Mouse (Mus musculus) forebrain, embryonic 12.5 days (tissue): ENCODE data around the gene Ninj2. TPM values are rescaled to one million over a fixed set of nuclear protein-coding genes. Genes with fewer than 3 reads are reported as not detected.

Experiments used
- ATAC-seq: fragments of 200-750 bp; cut with Nextera tagmentation; 2 replicates; pipeline ENCODE4 v1.8.0; 2017; ENCODE audit warnings: moderate TSS enrichment; ENCODE audit not compliant: low FRiP score
- H3K27ac ChIP-seq: fragments of 300-500 bp; sonication (generic); 2 replicates; pipeline ENCODE4 v1.5.1; 2016; ENCODE audit warnings: mild to moderate bottlenecking
- H3K27me3 ChIP-seq: fragments of 300-500 bp; sonication (generic); 2 replicates; pipeline ENCODE4 v1.6.1; 2016; ENCODE audit warnings: mild to moderate bottlenecking
- H3K36me3 ChIP-seq: fragments of 300-500 bp; sonication (generic); replicated peaks from 2 replicates; pipeline ENCODE4 v1.6.1; 2016; ENCODE audit warnings: mild to moderate bottlenecking
- H3K4me1 ChIP-seq: fragments of 300-500 bp; sonication (generic); 2 replicates; pipeline ENCODE4 v1.6.1; 2016
- H3K4me2 ChIP-seq: fragments of 300-500 bp; sonication (generic); 2 replicates; pipeline ENCODE4 v1.6.1; 2016; ENCODE audit warnings: mild to moderate bottlenecking, moderate library complexity
- H3K4me3 ChIP-seq: fragments of 300-500 bp; sonication (generic); replicated peaks from 2 replicates; pipeline ENCODE4 v1.5.1; 2016; ENCODE audit warnings: mild to moderate bottlenecking
- H3K9ac ChIP-seq: fragments of 300-500 bp; sonication (generic); 2 replicates; pipeline ENCODE4 v1.6.1; 2016; ENCODE audit warnings: mild to moderate bottlenecking
- H3K9me3 ChIP-seq: fragments of 300-500 bp; sonication (generic); 2 replicates; pipeline ENCODE4 v1.6.1; 2016
- WGBS: fragments of 180-500 bp; shearing (Covaris S2); methylation state at CpG from one replicate; pipeline ENCODE4 v1.1.7; 2016; 5-methylcytosine and 5-hydroxymethylcytosine counted together
- polyA plus RNA-seq: library from polyadenylated mRNA; unstranded; fragments of >200 nt; fragmentation: Nextera tagmentation; extraction: Ambion mirVana; gene quantifications from 2 replicates; pipeline ENCODE4 v1.2.1, GENCODE M21; 2016

Ninj2 gene
- polyA plus RNA-seq, 1 experiment from 2014 or later = not detected

- WGBS = 15% methylated on average over 24 of the region's 24 CpGs
- Histone ChIP-seq H3K9me3 (no peaks in the 10 kb centered on the region), H3K27ac (no peak overlapping the region), H3K9ac (no peak overlapping the region), H3K27me3 (peaks cover 12% of the 10 kb centered on the region; the same call in 1 of the 2 replicates), H3K4me2 (peak overlapping the region; percentile 41), H3K4me1 (peaks cover 34% of the 10 kb centered on the region), H3K4me3 (no peak overlapping the region), H3K36me3 (no peaks in the 10 kb centered on the region)
- ATAC-seq = 0 out of 2 replicates have a peak, but pooled peaks have one; percentile 43
Observed at GRCm38 (mm10) chr6:120188376-120189235, 95.5 kb downstream of the Ninj2 start.

DNA sequence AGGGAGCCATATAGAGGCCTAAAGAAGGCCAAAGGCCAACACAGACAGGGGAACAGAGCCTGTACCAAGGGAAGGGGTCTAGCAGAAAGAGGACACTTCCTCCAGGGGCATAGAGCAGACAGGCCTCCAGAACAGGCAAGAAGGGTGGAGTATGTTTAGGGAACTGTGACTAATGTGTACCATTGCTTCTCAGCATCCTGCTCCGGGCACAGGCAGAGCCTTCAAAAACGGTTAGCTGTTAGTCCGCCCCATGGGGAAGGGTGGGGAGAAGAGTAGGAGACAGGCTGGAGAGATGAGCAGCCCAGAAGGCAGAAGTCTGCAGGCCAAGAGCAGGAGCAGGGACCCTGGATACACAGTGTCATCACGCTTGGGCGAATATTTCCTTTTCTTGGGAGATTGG lies 96.1 kb downstream of the Ninj2 start:
- Histone ChIP-seq H3K27ac (no peak overlapping the region), H3K4me1 (peaks cover 34% of the 10 kb centered on the region), H3K4me3 (no peak overlapping the region), H3K4me2 (no peak overlapping the region), H3K9ac (no peak overlapping the region), H3K27me3 (peaks cover 16% of the 10 kb centered on the region; the same call in 1 of the 2 replicates), H3K36me3 (no peaks in the 10 kb centered on the region), H3K9me3 (no peaks in the 10 kb centered on the region)
- ATAC-seq = no peak
- 88% methylated on average over 5 of the region's 5 CpGs for WGBS

DNA sequence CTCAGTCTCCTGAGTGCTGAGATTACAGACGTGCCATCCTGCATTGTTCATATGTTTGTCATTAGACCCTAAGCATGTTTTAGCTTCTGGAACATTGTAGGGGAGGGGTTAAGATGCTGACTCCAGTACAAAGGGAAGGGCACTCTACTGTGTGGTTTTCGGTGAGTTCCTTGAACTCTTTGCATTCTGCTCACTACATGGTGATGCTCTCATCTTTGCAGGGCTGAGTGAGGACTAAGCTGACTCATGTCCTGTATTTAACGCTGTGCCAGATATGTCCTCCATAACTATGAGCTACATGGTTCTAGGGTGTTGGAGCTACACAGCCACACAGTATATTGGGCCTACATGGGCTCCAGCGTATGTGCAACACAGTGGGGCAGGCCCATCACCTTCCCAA lies 97.2 kb downstream of the Ninj2 start:
- H3K27me3 ChIP-seq = peaks cover 18% of the 10 kb centered on the region; the same call in 1 of the 2 replicates

GRCm38 (mm10) chr6:120190912-120191311 lies 97.8 kb downstream of the Ninj2 start:
- 80% methylated on average over 4 of the region's 4 CpGs for WGBS
- Histone ChIP-seq H3K27ac (no peak overlapping the region), H3K4me1 (peaks cover 34% of the 10 kb centered on the region)

More for the DNA sequence above, 97.2 kb downstream of the Ninj2 start:
- H3K36me3 ChIP-seq = no peaks in the 10 kb centered on the region
- no peaks in the 10 kb centered on the region for H3K9me3 ChIP-seq
- ATAC-seq = no peak
- no peak overlapping the region for H3K4me2 ChIP-seq
- H3K9ac ChIP-seq = no peak overlapping the region
- peaks cover 34% of the 10 kb centered on the region for H3K4me1 ChIP-seq
- no peak overlapping the region for H3K27ac ChIP-seq
- WGBS = 91% methylated on average over 4 of the region's 4 CpGs
- H3K4me3 ChIP-seq = no peak overlapping the region

DNA sequence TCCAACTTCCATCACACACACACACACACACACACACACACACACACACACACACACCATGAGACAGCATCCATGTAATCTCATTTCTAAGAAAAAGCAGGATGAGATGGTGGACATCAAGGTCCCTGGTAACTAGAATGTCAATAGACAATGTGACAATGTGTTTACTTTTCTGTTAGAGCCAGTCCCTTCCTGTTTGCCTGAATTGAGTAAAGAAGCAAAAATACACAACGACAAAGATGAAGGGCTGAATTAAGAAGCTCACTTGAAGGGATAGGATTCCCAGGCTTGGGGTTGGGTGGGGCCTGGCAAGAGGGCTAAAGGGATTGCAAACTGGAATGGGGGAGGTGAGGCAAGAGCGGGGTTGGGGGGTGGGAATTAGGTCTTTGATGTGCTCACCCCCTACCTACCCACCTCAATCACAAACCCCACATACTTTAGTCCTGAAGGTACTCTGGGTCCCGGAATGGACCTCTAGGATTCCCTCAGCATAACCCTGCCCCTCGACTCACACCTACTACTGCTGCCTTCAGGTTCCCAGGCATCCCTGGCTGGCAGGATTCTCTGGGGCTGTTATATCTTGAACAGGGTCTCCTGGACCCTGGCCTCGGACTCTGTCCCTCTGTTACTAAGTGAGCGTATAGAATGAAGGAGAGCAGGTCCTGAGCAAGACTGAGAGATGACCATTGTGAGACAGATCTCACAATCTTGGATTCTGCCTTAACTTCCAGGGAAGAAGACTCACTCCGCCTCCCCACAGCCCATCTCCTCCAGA lies 98.4 kb downstream of the Ninj2 start:
- 52% methylated on average over 7 of the region's 7 CpGs for WGBS
- H3K4me2 ChIP-seq = peak overlapping the region; percentile 4; the same call in 1 of the 2 replicates
- H3K27me3 ChIP-seq = peaks cover 18% of the 10 kb centered on the region; the same call in 1 of the 2 replicates

More at GRCm38 (mm10) chr6:120190912-120191311, 97.8 kb downstream of the Ninj2 start:
- no peak overlapping the region for H3K9ac ChIP-seq
- no peak overlapping the region for H3K4me3 ChIP-seq
- H3K4me2 ChIP-seq = no peak overlapping the region
- H3K27me3 ChIP-seq = peaks cover 22% of the 10 kb centered on the region; the same call in 1 of the 2 replicates
- H3K9me3 ChIP-seq = no peaks in the 10 kb centered on the region
- no peak for ATAC-seq
- no peaks in the 10 kb centered on the region for H3K36me3 ChIP-seq

DNA sequence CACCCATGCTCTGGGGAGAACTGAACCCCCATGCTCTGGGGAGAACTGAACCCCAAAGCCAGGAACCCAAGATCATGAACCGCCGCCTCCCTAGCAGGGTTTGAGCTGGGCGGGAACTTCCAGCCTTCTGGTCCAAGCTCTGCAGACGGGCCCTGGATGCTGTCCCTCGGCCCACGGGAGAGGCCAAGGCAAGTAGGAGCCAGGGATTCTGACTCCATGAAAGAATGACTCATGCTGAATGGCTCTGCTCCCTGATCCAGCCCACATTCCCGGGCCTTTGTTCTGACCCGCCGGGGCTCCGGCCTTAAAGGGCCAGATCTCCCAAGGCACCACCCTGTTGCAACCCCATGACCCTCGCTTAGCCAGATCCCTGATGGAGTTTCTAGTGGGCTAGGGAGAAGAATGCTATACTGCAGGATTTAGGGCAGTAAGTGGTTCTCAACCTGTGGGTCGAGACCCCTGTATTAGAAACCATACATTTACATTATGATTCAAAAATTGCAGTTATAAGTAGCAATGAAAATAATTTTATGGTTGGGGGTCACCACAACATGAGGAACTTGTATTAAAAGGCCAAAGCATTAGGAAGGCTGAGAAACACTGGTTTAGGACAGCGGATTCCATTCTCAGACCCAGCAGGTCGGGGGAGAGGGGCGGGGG lies 99.2 kb downstream of the Ninj2 start:
- Histone ChIP-seq H3K4me2 (peak overlapping the region; percentile 4; the same call in 1 of the 2 replicates), H3K4me1 (peaks cover 34% of the 10 kb centered on the region), H3K9ac (0 out of 2 replicates have a peak overlapping the region, but pooled peaks have one; percentile 0)

More for the DNA sequence above, 98.4 kb downstream of the Ninj2 start:
- Histone ChIP-seq H3K4me1 (peaks cover 34% of the 10 kb centered on the region), H3K4me3 (no peak overlapping the region), H3K36me3 (no peaks in the 10 kb centered on the region), H3K9ac (0 out of 2 replicates have a peak overlapping the region, but pooled peaks have one; percentile 0), H3K27ac (no peak overlapping the region), H3K9me3 (no peaks in the 10 kb centered on the region)
- no peak for ATAC-seq

GRCm38 (mm10) chr6:120193174-120193573 lies 100.0 kb downstream of the Ninj2 start:
- Histone ChIP-seq H3K36me3 (no peaks in the 10 kb centered on the region), H3K4me2 (no peak overlapping the region), H3K4me1 (peaks cover 25% of the 10 kb centered on the region), H3K9ac (no peak overlapping the region), H3K9me3 (no peaks in the 10 kb centered on the region), H3K4me3 (no peak overlapping the region), H3K27ac (no peak overlapping the region), H3K27me3 (peaks cover 18% of the 10 kb centered on the region; the same call in 1 of the 2 replicates)
- ATAC-seq = no peak
- 20% methylated on average over 5 of the region's 5 CpGs for WGBS

More for the DNA sequence above, 99.2 kb downstream of the Ninj2 start:
- whole genome bisulfite sequencing = 11% methylated on average over 15 of the region's 15 CpGs
- peaks cover 18% of the 10 kb centered on the region; the same call in 1 of the 2 replicates for H3K27me3 ChIP-seq
- H3K27ac ChIP-seq = no peak overlapping the region
- H3K9me3 ChIP-seq = no peaks in the 10 kb centered on the region
- H3K36me3 ChIP-seq = no peaks in the 10 kb centered on the region
- no peak overlapping the region for H3K4me3 ChIP-seq
- ATAC-seq = no peak

DNA sequence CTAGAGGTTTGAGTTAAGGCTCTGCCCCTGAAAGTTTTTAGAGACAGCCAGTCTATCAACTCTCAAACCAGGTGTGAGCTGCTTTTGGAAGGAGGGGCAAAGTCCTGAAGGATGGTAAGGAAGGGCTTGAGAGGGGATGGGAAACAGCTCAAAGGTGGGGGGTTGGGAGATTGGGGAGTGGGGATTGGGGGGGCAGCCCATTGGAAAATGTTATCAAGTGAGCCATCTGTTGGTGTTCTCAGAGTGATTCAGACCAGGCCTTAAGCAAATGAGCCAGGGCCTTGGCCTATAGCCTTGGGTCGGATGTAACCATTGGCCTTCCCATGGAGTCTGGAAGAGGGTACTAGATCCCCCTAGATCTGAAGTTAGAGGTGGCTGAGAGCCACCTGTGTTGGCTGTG lies 100.6 kb downstream of the Ninj2 start:
- H3K27me3 ChIP-seq = 0 out of 2 replicates have a peak, but pooled peaks cover 18% of the 10 kb centered on the region
- H3K36me3 ChIP-seq = no peaks in the 10 kb centered on the region

GRCm38 (mm10) chr6:120194305-120194704 lies 101.2 kb downstream of the Ninj2 start:
- no peaks in the 10 kb centered on the region for H3K9me3 ChIP-seq
- WGBS = 26% methylated on average over 10 of the region's 10 CpGs
- no peak overlapping the region for H3K27ac ChIP-seq
- no peak for ATAC-seq
- H3K4me3 ChIP-seq = no peak overlapping the region
- H3K27me3 ChIP-seq = 0 out of 2 replicates have a peak, but pooled peaks cover 15% of the 10 kb centered on the region
- H3K4me1 ChIP-seq = peaks cover 20% of the 10 kb centered on the region
- no peaks in the 10 kb centered on the region for H3K36me3 ChIP-seq
- no peak overlapping the region for H3K4me2 ChIP-seq
- H3K9ac ChIP-seq = no peak overlapping the region

More for the DNA sequence above, 100.6 kb downstream of the Ninj2 start:
- H3K9ac ChIP-seq = no peak overlapping the region
- 65% methylated on average over 1 of the region's 1 CpGs for WGBS
- no peak overlapping the region for H3K27ac ChIP-seq
- ATAC-seq = no peak
- H3K4me1 ChIP-seq = peaks cover 19% of the 10 kb centered on the region
- no peaks in the 10 kb centered on the region for H3K9me3 ChIP-seq
- no peak overlapping the region for H3K4me2 ChIP-seq
- no peak overlapping the region for H3K4me3 ChIP-seq

DNA sequence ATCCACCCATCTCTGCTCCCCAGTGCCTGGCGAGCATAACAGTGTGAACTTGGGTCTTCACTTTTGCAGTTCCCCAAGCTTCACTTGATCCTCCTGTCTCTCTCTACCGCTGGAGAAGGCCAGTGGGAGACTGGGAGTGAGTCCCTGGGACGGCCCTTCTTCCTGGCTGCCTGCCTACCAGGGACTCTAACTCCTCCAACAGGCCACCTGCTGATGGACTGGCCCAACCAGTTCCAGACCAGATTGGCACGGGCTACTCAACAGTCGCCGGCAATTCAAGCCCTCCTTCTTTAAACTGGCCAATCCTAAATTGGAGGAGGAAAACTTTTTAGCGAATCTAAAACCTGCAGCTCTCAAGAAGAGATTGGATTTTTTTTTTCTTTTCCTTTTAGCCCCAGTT lies 101.8 kb downstream of the Ninj2 start:
- no peak for ATAC-seq
- peaks cover 26% of the 10 kb centered on the region for H3K4me1 ChIP-seq

DNA sequence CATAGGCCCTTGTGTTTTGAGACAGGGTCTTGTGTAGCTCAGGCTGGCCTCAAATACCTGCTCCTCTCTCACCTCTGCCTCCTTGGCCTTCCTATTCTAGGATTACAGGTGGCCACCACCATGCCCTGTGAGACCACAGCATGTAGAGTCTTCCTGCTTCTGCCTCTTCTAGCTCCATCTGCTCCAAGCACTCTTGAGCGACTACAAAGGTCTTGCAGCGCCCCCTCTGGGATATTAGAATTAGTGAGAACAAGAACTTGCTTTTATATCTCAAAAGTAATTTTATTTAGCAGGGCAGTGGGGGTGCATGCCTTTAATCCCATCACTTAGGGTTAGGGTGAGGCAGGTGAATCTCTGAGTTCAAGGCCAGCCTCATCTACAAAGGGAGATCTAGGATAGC lies 103.7 kb downstream of the Ninj2 start:
- peaks cover 28% of the 10 kb centered on the region for H3K4me1 ChIP-seq
- no peaks in the 10 kb centered on the region for H3K36me3 ChIP-seq
- no peak overlapping the region for H3K4me2 ChIP-seq
- no peak for ATAC-seq
- 0 out of 2 replicates have a peak, but pooled peaks cover 11% of the 10 kb centered on the region for H3K27me3 ChIP-seq
- H3K9me3 ChIP-seq = no peaks in the 10 kb centered on the region
- no peak overlapping the region for H3K4me3 ChIP-seq
- H3K27ac ChIP-seq = no peak overlapping the region
- 42% methylated on average over 2 of the region's 2 CpGs for WGBS
- no peak overlapping the region for H3K9ac ChIP-seq

More for the DNA sequence above, 101.8 kb downstream of the Ninj2 start:
- WGBS = 30% methylated on average over 7 of the region's 7 CpGs
- 0 out of 2 replicates have a peak, but pooled peaks cover 11% of the 10 kb centered on the region for H3K27me3 ChIP-seq
- H3K36me3 ChIP-seq = no peaks in the 10 kb centered on the region
- no peak overlapping the region for H3K4me2 ChIP-seq
- H3K4me3 ChIP-seq = no peak overlapping the region
- no peak overlapping the region for H3K9ac ChIP-seq
- no peaks in the 10 kb centered on the region for H3K9me3 ChIP-seq
- H3K27ac ChIP-seq = no peak overlapping the region
